Mouse (Mus musculus): ENCODE measurements around the gene Vil1. TPM values are rescaled to one million over a fixed set of nuclear protein-coding genes. Genes with fewer than 3 reads are reported as not detected.

Vil1 gene
- total RNA-seq, 1 experiment from 2014 or later = not detected

- ATAC-seq (replicated peaks; ENCODE audit: insufficient number of reproducible peaks, low FRiP score, low TSS enrichment, poor library complexity, severe bottlenecking) = no peak
Observed at GRCm38 (mm10) chr1:74460273-74460672, 51.1 kb downstream of the Vil1 start.

Other genes starting within 250 kb of the Vil1 start
- not detected in 3 replicates for gene Cxcr1, start 214.7 kb upstream of the Vil1 start, total RNA-seq (2017)
- gene Arpc2, start 173.3 kb upstream of the Vil1 start, total RNA-seq (2017) = 755 to 1,060 TPM (median 1,019 TPM) in 3 replicates
- gene Gpbar1, start 130.8 kb upstream of the Vil1 start, total RNA-seq (2017) = not detected in 3 replicates
- 105 to 159 TPM (median 131 TPM) in 3 replicates for gene Aamp, start 124.6 kb upstream of the Vil1 start, total RNA-seq (2017)
- gene Pnkd, start 124.4 kb upstream of the Vil1 start, total RNA-seq (2017) = 14.7 to 18.6 TPM (median 17.1 TPM) in 3 replicates
- gene Tmbim1, start 103.8 kb upstream of the Vil1 start, total RNA-seq (2017) = 15.8 to 20.8 TPM (median 19.0 TPM) in 3 replicates
- 0.29 to 3.3 TPM (median 0.96 TPM) in 3 replicates for gene Catip, start 47.3 kb upstream of the Vil1 start, total RNA-seq (2017)
- 180 to 306 TPM (median 249 TPM) in 3 replicates for gene Slc11a1, start 34.2 kb upstream of the Vil1 start, total RNA-seq (2017)
- gene Ctdsp1, start 17.9 kb upstream of the Vil1 start, total RNA-seq (2017) = 31.8 to 64.2 TPM (median 34.4 TPM) in 3 replicates
- 7.8 to 24.2 TPM (median 13.9 TPM) in 3 replicates for gene Cnot9, start 96.7 kb downstream of the Vil1 start, total RNA-seq (2017)
- 0.19 to 0.97 TPM in 2 of 3 replicates, not detected in the other for gene Plcd4, start 133.5 kb downstream of the Vil1 start, total RNA-seq (2017)
- gene Usp37, start 134.9 kb downstream of the Vil1 start, total RNA-seq (2017) = 19.4 to 49.5 TPM (median 24.4 TPM) in 3 replicates
- gene Zfp142, start 178.9 kb downstream of the Vil1 start, total RNA-seq (2017) = 6.4 to 18.3 TPM (median 16.4 TPM) in 3 replicates
- gene Bcs1l, start 178.9 kb downstream of the Vil1 start, total RNA-seq (2017) = 3.1 to 10.1 TPM (median 5.5 TPM) in 3 replicates
- 30.7 to 48.3 TPM (median 36.2 TPM) in 3 replicates for gene Rnf25, start 192.0 kb downstream of the Vil1 start, total RNA-seq (2017)
- gene Stk36, start 192.1 kb downstream of the Vil1 start, total RNA-seq (2017) = 1.2 TPM in 1 of 3 replicates, not detected in the others